Mouse (Mus musculus): ENCODE data around the gene Fbn1.

- TF ChIP-seq POLR2A (IDR thresholded peaks at IDR 0.05; ENCODE audit: borderline replicate concordance, extremely low read depth, low read depth, low read length) (no peak), CTCF (IDR thresholded peaks at IDR 0.05; ENCODE audit: insufficient read depth, low read length) (no peak)
Measured at GRCm38 (mm10) chr2:125454781-125455180, 53.0 kb downstream of the Fbn1 start.

All from lung, adult 2 months (tissue).